Mouse (Mus musculus) liver, postnatal 0 days (tissue): ENCODE data around the gene Cyth1.

Experiments
- CTCF ChIP-seq: sonication (generic); IDR thresholded peaks from 2 replicates; pipeline ENCODE4 v1.5.1; 2016; ENCODE audit warnings: antibody characterized with exemption, low read depth
- EP300 ChIP-seq: IDR thresholded peaks from 2 replicates; pipeline ENCODE4 v1.6.1; 2016; ENCODE audit warnings: antibody characterized with exemption, low read depth, mild to moderate bottlenecking

- TF ChIP-seq CTCF (no peak), EP300 (no peak)
These were observed 151.7 kb downstream of the Cyth1 start for GRCm38 (mm10) chr11:118096736-118097135.
